Mouse (Mus musculus) ES-E14 (cell line): ENCODE results near the gene Cntn5.

Source experiments
- CHD2 ChIP-seq: IDR thresholded peaks from 2 replicates; pipeline ENCODE4 v1.6.1; 2014; ENCODE audit warnings: mild to moderate bottlenecking, low read depth, low read length, inconsistent platforms
- HCFC1 ChIP-seq: IDR thresholded peaks from 2 replicates; pipeline ENCODE4 v1.6.1; 2012; ENCODE audit warnings: low read length, inconsistent platforms, borderline replicate concordance; ENCODE audit not compliant: insufficient read depth
- MAFK ChIP-seq: IDR thresholded peaks from 2 replicates; pipeline ENCODE4 v1.6.1; 2014; ENCODE audit warnings: mild to moderate bottlenecking, low read depth, low read length, inconsistent platforms; ENCODE audit not compliant: insufficient read depth
- ZC3H11A ChIP-seq: IDR thresholded peaks from 2 replicates; pipeline ENCODE4 v1.6.1; 2012; ENCODE audit warnings: low read depth, mild to moderate bottlenecking, inconsistent platforms, low read length, borderline replicate concordance
- ZNF384 ChIP-seq: IDR thresholded peaks from 2 replicates; pipeline ENCODE4 v1.6.1; 2012; ENCODE audit warnings: low read depth, low read length, inconsistent platforms

DNA sequence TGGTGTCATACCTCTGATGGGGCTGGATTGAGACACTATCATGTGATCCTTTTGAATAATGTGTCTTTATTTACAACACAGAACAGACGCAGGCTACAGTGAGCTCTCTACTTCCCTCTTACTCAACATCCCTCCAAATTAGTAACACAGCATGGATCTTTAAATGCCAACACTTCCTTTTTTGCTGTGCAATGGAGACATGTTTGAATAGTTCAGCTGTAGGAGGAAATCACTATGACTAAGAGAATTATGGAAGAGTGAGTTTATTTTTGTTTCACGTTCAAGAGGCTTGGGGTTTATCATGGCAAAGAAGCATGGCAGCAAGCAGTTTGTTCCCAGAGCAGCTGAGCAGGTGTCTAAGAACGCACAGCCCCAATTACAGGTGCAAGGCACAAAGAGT lies 235.9 kb downstream of the Cntn5 start:
- TF ChIP-seq MAFK (no peak), HCFC1 (no peak), CHD2 (no peak), ZC3H11A (no peak), ZNF384 (no peak)
